ENCODE assay signal across 8 mouse cellular contexts in genomic region chr1:152088791-152089401, GRCm38 (mm10). TPM values are rescaled to one million over a fixed set of nuclear protein-coding genes. Genes with fewer than 3 reads are reported as not detected.
A peak's percentile ranks its signal among the peaks of the same experiment; 100 is the strongest.
DNase-seq lines count a peak whose midpoint lies in the region; ATAC-seq and TF ChIP-seq lines count a peak whose summit lies in the region.

No protein-coding gene starts in this region.

- DNase-seq in spleen, adult 2 months (ENCODE audit: low read depth in 1 of 2, low spot score in 2 of 2), result no peak
- no peak for DNase-seq in spleen, postnatal 14 days (ENCODE audit: low spot score in 2 of 2)
- no peak for DNase-seq in liver, adult 2 months (ENCODE audit: extremely low read depth, low read depth, low spot score)
- peak; percentile 43 for DNase-seq in stomach, postnatal 0 days (ENCODE audit: low spot score)

- H3K4me2 ChIP-seq in embryonic facial prominence, embryonic 12.5 days (replicated peaks), result peak overlapping the region; percentile 85
- H3K4me2 ChIP-seq in heart, embryonic 11.5 days, result peak overlapping the region; percentile 81
- peak overlapping the region; percentile 88 for H3K4me2 ChIP-seq in kidney, embryonic 16.5 days (replicated peaks; ENCODE audit: low read depth, low read length)
- peak overlapping the region; percentile 83 for H3K4me2 ChIP-seq in midbrain, embryonic 16.5 days (ENCODE audit: low read length)
- peak overlapping the region; percentile 91 for H3K4me2 ChIP-seq in stomach, postnatal 0 days (replicated peaks; ENCODE audit: low read depth)

- ATAC-seq in embryonic facial prominence, embryonic 12.5 days (ENCODE audit: insufficient number of reproducible peaks, insufficient read depth, low FRiP score, low TSS enrichment), result no peak
- peak; percentile 47 for ATAC-seq in heart, embryonic 11.5 days (replicated peaks; ENCODE audit: insufficient number of reproducible peaks, low FRiP score, low TSS enrichment)
- no peak for ATAC-seq in kidney, embryonic 16.5 days (ENCODE audit: low FRiP score, low TSS enrichment)
- no peak for ATAC-seq in midbrain, embryonic 16.5 days
- no peak for ATAC-seq in stomach, postnatal 0 days (ENCODE audit: low FRiP score, low TSS enrichment)

- H3K36me3 ChIP-seq in spleen, adult 2 months (ENCODE audit: control insufficient read depth, insufficient read depth, low read length), result no peaks in the 10 kb centered on the region
- no peaks in the 10 kb centered on the region for H3K36me3 ChIP-seq in embryonic facial prominence, embryonic 12.5 days
- no peaks in the 10 kb centered on the region for H3K36me3 ChIP-seq in heart, embryonic 11.5 days (ENCODE audit: control insufficient read depth, insufficient read depth, low read length)
- H3K36me3 ChIP-seq in kidney, embryonic 16.5 days (ENCODE audit: insufficient read depth, low read length), result no peaks in the 10 kb centered on the region
- no peaks in the 10 kb centered on the region for H3K36me3 ChIP-seq in liver, adult 2 months (ENCODE audit: control insufficient read depth, insufficient read depth, low read length)
- no peaks in the 10 kb centered on the region for H3K36me3 ChIP-seq in midbrain, embryonic 16.5 days (ENCODE audit: control insufficient read depth, insufficient read depth, low read length)
- H3K36me3 ChIP-seq in stomach, postnatal 0 days (ENCODE audit: control insufficient read depth, insufficient read depth, low read length), result no peaks in the 10 kb centered on the region

- H3K4me1 ChIP-seq in spleen, adult 2 months (ENCODE audit: control insufficient read depth, insufficient read depth, insufficient read length), result peaks cover 7% of the 10 kb centered on the region; the same call in 1 of the 2 replicates
- H3K4me1 ChIP-seq in embryonic facial prominence, embryonic 12.5 days, result peaks cover 54% of the 10 kb centered on the region
- peaks cover 27% of the 10 kb centered on the region for H3K4me1 ChIP-seq in heart, embryonic 11.5 days (ENCODE audit: control insufficient read depth, insufficient read depth, low read length)
- peaks cover 35% of the 10 kb centered on the region for H3K4me1 ChIP-seq in kidney, embryonic 16.5 days (ENCODE audit: insufficient read depth, low read length)
- H3K4me1 ChIP-seq in liver, adult 2 months (ENCODE audit: control insufficient read depth, insufficient read depth, low read length), result peaks cover 5% of the 10 kb centered on the region
- peaks cover 53% of the 10 kb centered on the region for H3K4me1 ChIP-seq in midbrain, embryonic 16.5 days (ENCODE audit: control insufficient read depth, insufficient read depth, low read length)
- H3K4me1 ChIP-seq in stomach, postnatal 0 days (replicated peaks; ENCODE audit: control insufficient read depth, insufficient read depth), result peaks cover 11% of the 10 kb centered on the region; the same call in 1 of the 2 replicates

- H3K79me2 ChIP-seq in liver, adult 2 months (ENCODE audit: control insufficient read depth, insufficient read depth, low read length), result no peaks in the 10 kb centered on the region

- no peaks in the 10 kb centered on the region for H3K9me3 ChIP-seq in embryonic facial prominence, embryonic 12.5 days
- H3K9me3 ChIP-seq in heart, embryonic 11.5 days (replicated peaks; ENCODE audit: control insufficient read depth, low read length), result no peaks in the 10 kb centered on the region
- no peaks in the 10 kb centered on the region for H3K9me3 ChIP-seq in kidney, embryonic 16.5 days (ENCODE audit: low read length)
- no peaks in the 10 kb centered on the region for H3K9me3 ChIP-seq in midbrain, embryonic 16.5 days (replicated peaks; ENCODE audit: control insufficient read depth, low read length, poor library complexity, severe bottlenecking)
- no peaks in the 10 kb centered on the region for H3K9me3 ChIP-seq in stomach, postnatal 0 days (ENCODE audit: control insufficient read depth, low read length)

- no peak for TF ChIP-seq POLR2A in spleen, adult 2 months (IDR thresholded peaks at IDR 0.05; ENCODE audit: low read depth, low read length)
- no peak for TF ChIP-seq POLR2A in liver, adult 2 months (IDR thresholded peaks at IDR 0.05; ENCODE audit: extremely low read depth, insufficient read depth, low read length)

- 0 out of 2 replicates have a peak overlapping the region, but pooled peaks have one; percentile 25 for H3K27ac ChIP-seq in spleen, adult 2 months (ENCODE audit: insufficient read depth, low read length)
- H3K27ac ChIP-seq in embryonic facial prominence, embryonic 12.5 days, result peak overlapping the region; percentile 88
- peak overlapping the region; percentile 88 for H3K27ac ChIP-seq in heart, embryonic 11.5 days (ENCODE audit: low read depth, low read length)
- H3K27ac ChIP-seq in kidney, embryonic 16.5 days (ENCODE audit: low read length), result peak overlapping the region; percentile 39; the same call in 1 of the 2 replicates
- H3K27ac ChIP-seq in liver, adult 2 months (replicated peaks; ENCODE audit: insufficient read depth, low read depth, low read length), result no peak overlapping the region
- H3K27ac ChIP-seq in midbrain, embryonic 16.5 days (ENCODE audit: low read length), result peak overlapping the region; percentile 99
- peak overlapping the region; percentile 94 for H3K27ac ChIP-seq in stomach, postnatal 0 days (replicated peaks)

- no peak for TF ChIP-seq CTCF in spleen, adult 2 months (IDR thresholded peaks at IDR 0.05; ENCODE audit: extremely low read depth, insufficient read depth, insufficient read length, insufficient replicate concordance)
- TF ChIP-seq CTCF in liver, adult 2 months (IDR thresholded peaks at IDR 0.05; ENCODE audit: low read depth, low read length), result no peak
- TF ChIP-seq CTCF in stomach, postnatal 0 days (IDR thresholded peaks at IDR 0.05; ENCODE audit: low read depth), result no peak

- WGBS in spleen, adult 2 months, result 5% methylated on average over 16 of the region's 16 CpGs
- 4% methylated on average over 16 of the region's 16 CpGs for WGBS in embryonic facial prominence, embryonic 12.5 days
- under 1% methylated on average over 16 of the region's 16 CpGs for WGBS in heart, embryonic 11.5 days (ENCODE audit: insufficient replicate concordance)
- 1% methylated on average over 16 of the region's 16 CpGs for WGBS in kidney, embryonic 16.5 days
- WGBS in liver, adult 2 months, result 21% methylated on average over 16 of the region's 16 CpGs
- under 1% methylated on average over 16 of the region's 16 CpGs for WGBS in midbrain, embryonic 16.5 days
- 1% methylated on average over 16 of the region's 16 CpGs for WGBS in stomach, postnatal 0 days

- H3K27me3 ChIP-seq in spleen, adult 2 months (ENCODE audit: control insufficient read depth, insufficient read depth, low read length), result peaks cover 11% of the 10 kb centered on the region
- H3K27me3 ChIP-seq in embryonic facial prominence, embryonic 12.5 days, result no peaks in the 10 kb centered on the region
- H3K27me3 ChIP-seq in heart, embryonic 11.5 days (ENCODE audit: control insufficient read depth, insufficient read depth, low read length), result no peaks in the 10 kb centered on the region; the same call in 1 of the 2 replicates
- no peaks in the 10 kb centered on the region for H3K27me3 ChIP-seq in kidney, embryonic 16.5 days (ENCODE audit: insufficient read depth, low read length)
- H3K27me3 ChIP-seq in liver, adult 2 months (ENCODE audit: control insufficient read depth, insufficient read depth, low read length), result peaks cover 11% of the 10 kb centered on the region; the same call in 1 of the 2 replicates
- H3K27me3 ChIP-seq in midbrain, embryonic 16.5 days (ENCODE audit: control insufficient read depth, insufficient read depth, low read depth, low read length), result no peaks in the 10 kb centered on the region
- H3K27me3 ChIP-seq in stomach, postnatal 0 days (ENCODE audit: control insufficient read depth, insufficient read depth, low read length), result no peaks in the 10 kb centered on the region

- H3K9ac ChIP-seq in embryonic facial prominence, embryonic 12.5 days, result peak overlapping the region; percentile 86
- peak overlapping the region; percentile 90 for H3K9ac ChIP-seq in heart, embryonic 11.5 days (ENCODE audit: low read depth, low read length)
- peak overlapping the region; percentile 92 for H3K9ac ChIP-seq in kidney, embryonic 16.5 days (replicated peaks; ENCODE audit: low read length)
- H3K9ac ChIP-seq in liver, adult 2 months (ENCODE audit: low read depth, low read length), result peak overlapping the region; percentile 33; the same call in 1 of the 2 replicates
- H3K9ac ChIP-seq in midbrain, embryonic 16.5 days (ENCODE audit: low read depth, low read length), result peak overlapping the region; percentile 96
- H3K9ac ChIP-seq in stomach, postnatal 0 days (ENCODE audit: low read length), result peak overlapping the region; percentile 92

- no peak for TF ChIP-seq EP300 in stomach, postnatal 0 days (optimal IDR thresholded peaks at IDR 0.05)

- H3K4me3 ChIP-seq in spleen, adult 2 months (ENCODE audit: extremely low read depth, insufficient read depth, insufficient read length), result peak overlapping the region; percentile 62; the same call in 1 of the 2 replicates
- H3K4me3 ChIP-seq in embryonic facial prominence, embryonic 12.5 days, result peak overlapping the region; percentile 90
- peak overlapping the region; percentile 87 for H3K4me3 ChIP-seq in heart, embryonic 11.5 days (ENCODE audit: low read depth, low read length)
- H3K4me3 ChIP-seq in kidney, embryonic 16.5 days (ENCODE audit: low read length), result peak overlapping the region; percentile 92
- peak overlapping the region; percentile 62 for H3K4me3 ChIP-seq in liver, adult 2 months (ENCODE audit: insufficient read depth, low read depth, low read length)
- peak overlapping the region; percentile 89 for H3K4me3 ChIP-seq in midbrain, embryonic 16.5 days (ENCODE audit: low read depth, low read length)
- H3K4me3 ChIP-seq in stomach, postnatal 0 days (ENCODE audit: low read depth, low read length), result peak overlapping the region; percentile 95

RNA-seq across cellular contexts. Expression of gene 1700025G04Rik, which starts 1.0 kb away (rescaled TPM):
- polyA plus RNA-seq in spleen, adult 2 months (2012; rRNA removed), result 0.99 and 1.0 TPM in 2 replicates
- polyA plus RNA-seq in embryonic facial prominence, embryonic 12.5 days (2016; fragmentation: Nextera tagmentation; extraction: Ambion mirVana), result 34.7 and 37.6 TPM in 2 replicates
- 23.3 and 25.0 TPM in 2 replicates for polyA plus RNA-seq in heart, embryonic 11.5 days (2014; fragmentation: Nextera tagmentation; extraction: Ambion mirVana)
- polyA plus RNA-seq in kidney, embryonic 16.5 days (2015; fragmentation: Nextera tagmentation; extraction: Ambion mirVana), result 13.7 and 15.4 TPM in 2 replicates
- 0.81 and 1.1 TPM in 2 replicates for total RNA-seq in liver, adult 2 months (2014; rRNA removed)
- 0.30 and 0.39 TPM in 2 replicates for polyA plus RNA-seq in liver, adult 2 months (2012; rRNA removed)
- polyA plus RNA-seq in midbrain, embryonic 16.5 days (2015; fragmentation: Nextera tagmentation; extraction: Ambion mirVana), result 27.3 and 28.5 TPM in 2 replicates
- polyA plus RNA-seq in stomach, postnatal 0 days (2015; fragmentation: Nextera tagmentation; extraction: Ambion mirVana), result 20.6 and 22.9 TPM in 2 replicates

Comparison
In these comparisons a context has a peak if more than half of its experiments do, and no peak if none do; other contexts are left out.
1. H3K9ac ChIP-seq: peak in every context shown above with its lines; median percentile 96 in midbrain, embryonic 16.5 days; 92 in kidney, embryonic 16.5 days; 92 in stomach, postnatal 0 days; 90 in heart, embryonic 11.5 days; 86 in embryonic facial prominence, embryonic 12.5 days; 33 in liver, adult 2 months.